Mouse (Mus musculus) fat pad, adult 2 months (tissue): ENCODE measurements around the gene BC034090.
"Not testable (repeated sequence)": the region's sequence is repeated elsewhere in the genome, so short reads cannot be mapped to it uniquely, and the experiment has no call there.

Experiments used
- DNase-seq: peaks from one replicate; pipeline ENCODE4 v3.0.0-alpha.2; 2011; ENCODE audit warnings: low read depth, low spot score; ENCODE audit errors: extremely low read depth

Gene BC034090

GRCm38 (mm10) chr1:155196691-155197090 is 47.6 kb downstream of the BC034090 start:
- DNase-seq = no peak

DNA sequence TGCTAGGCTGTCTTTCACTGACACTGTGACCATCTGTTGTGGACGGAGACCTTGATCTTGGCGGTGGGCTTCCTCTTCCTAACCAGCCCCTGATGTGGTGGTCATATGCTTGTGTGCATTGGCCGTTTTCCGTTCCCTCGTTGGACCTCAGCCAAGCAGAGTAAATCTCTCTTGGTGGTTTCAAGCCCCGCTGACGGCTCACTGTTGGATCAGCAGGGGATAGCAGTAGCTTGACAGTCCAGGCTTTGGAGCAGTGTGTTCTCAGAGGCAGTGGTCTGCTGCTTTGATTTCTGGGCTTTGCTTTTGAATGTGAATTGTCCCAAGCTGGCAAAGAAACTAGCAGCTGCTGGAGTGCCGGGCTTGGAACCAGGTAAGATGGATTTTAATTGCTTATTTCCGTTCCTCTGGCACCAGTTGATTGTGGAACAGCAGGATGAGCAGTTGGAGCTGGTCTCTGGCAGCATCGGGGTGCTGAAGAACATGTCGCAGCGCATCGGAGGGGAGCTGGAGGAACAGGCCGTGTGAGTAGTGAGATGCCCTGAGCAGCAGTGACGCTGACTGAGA is 51.4 kb downstream of the BC034090 start:
- DNase-seq = no peak

- no peak for DNase-seq
Measured at GRCm38 (mm10) chr1:155191671-155192070, 52.6 kb downstream of the BC034090 start.

- no peak for DNase-seq
Measured at GRCm38 (mm10) chr1:155191219-155191618, 53.0 kb downstream of the BC034090 start.

DNA sequence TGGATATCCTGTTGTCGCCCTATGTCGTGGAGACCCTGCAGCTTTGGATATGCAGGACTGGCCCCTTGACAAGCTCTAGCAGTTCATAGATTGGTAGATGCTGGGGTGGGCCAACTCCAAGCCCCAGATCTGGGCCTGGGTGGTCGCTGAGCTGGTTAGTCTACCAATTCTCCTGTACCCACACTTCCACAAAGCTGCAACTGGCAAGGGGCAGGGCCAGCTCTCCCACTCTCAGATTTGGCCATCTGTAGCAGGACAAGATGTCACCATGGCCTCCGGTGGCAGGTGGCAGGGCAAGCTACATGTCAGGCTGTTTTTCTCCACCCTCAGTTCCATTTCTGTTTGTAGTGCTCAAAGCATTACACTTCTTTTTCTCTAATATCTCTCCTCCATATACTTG is 55.6 kb downstream of the BC034090 start:
- no peak for DNase-seq

- DNase-seq = no peak
Measured at GRCm38 (mm10) chr1:155184191-155184590, 60.1 kb downstream of the BC034090 start.

- DNase-seq = no peak
Measured at GRCm38 (mm10) chr1:155178192-155178924, 65.9 kb downstream of the BC034090 start.

GRCm38 (mm10) chr1:155174424-155174823 is 69.8 kb downstream of the BC034090 start:
- DNase-seq = no peak

- not testable (repeated sequence) for DNase-seq
Measured at GRCm38 (mm10) chr1:155173644-155174016, 70.6 kb downstream of the BC034090 start.

DNA sequence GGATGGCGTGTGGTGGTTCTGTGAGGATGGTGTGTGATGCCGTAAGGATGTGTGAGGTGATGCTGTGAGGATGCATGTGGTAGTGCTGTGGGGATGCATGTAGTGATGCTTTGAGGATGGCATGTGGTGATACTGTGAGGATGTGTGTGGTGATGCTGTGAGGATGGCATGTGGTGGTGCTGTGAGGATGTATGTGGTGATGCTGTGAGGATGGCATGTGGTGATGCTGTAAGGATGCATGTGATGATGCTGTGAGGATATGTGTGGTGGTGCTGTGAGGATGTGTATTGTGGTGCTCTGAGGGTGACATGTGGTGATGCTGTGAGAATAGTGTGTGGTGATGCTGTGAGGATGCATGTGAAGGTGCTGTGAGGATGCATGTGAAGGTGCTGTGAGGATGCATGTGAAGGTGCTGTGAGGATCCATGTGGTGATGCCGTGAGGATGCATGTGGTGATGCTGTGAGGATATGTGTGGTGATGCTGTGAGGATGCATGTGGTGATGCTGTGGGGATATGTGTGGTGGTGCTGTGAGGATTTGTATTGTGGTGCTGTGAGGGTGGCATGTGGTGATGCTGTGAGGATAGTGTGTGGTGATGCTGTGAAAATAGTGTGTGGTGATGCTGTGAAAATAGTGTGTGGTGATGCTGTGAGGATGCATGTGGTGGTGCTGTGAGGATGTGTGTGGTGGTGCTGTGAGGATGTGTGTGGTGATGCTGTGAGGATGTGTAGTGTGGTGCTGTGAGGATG is 71.2 kb downstream of the BC034090 start:
- no peak for DNase-seq

DNA sequence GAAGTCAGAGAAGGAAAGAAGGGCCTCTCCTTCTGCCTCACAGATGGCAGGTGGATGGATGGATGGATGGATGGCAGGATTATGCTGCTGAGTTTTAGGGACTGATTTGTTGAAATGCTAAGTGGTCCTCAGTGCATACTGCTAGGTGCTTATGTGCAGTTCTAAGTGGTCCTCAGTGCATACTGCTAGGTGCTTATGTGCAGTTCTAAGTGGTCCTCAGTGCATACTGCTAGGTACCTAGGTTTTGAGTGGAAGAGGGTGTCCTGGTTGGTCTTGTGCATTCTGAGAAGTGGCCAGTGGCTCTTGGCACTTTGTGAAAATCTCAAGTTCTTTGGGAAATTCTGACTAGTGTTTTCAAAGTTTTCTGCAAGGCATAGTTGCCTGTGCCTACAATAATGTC is 74.3 kb downstream of the BC034090 start:
- DNase-seq = no peak

- DNase-seq = no peak
Measured at GRCm38 (mm10) chr1:155167453-155167852, 76.8 kb downstream of the BC034090 start.
